Mouse (Mus musculus): Measurements from ENCODE around the gene Cenpx.

Cenpx gene

GRCm38 (mm10) chr11:120723509-120723908 lies 10.0 kb upstream of the Cenpx start:
- no peak for DNase-seq

GRCm38 (mm10) chr11:120722761-120723382 lies 9.3 kb upstream of the Cenpx start:
- DNase-seq = no peak

- DNase-seq = no peak
Observed at GRCm38 (mm10) chr11:120722067-120722630, 8.6 kb upstream of the Cenpx start.

- DNase-seq = peak; percentile 92
Observed at GRCm38 (mm10) chr11:120721124-120722066, 7.9 kb upstream of the Cenpx start, which contains the start of gene Rac3. Gene Rac3 (plus strand): TSS chr11:120721470.

DNA sequence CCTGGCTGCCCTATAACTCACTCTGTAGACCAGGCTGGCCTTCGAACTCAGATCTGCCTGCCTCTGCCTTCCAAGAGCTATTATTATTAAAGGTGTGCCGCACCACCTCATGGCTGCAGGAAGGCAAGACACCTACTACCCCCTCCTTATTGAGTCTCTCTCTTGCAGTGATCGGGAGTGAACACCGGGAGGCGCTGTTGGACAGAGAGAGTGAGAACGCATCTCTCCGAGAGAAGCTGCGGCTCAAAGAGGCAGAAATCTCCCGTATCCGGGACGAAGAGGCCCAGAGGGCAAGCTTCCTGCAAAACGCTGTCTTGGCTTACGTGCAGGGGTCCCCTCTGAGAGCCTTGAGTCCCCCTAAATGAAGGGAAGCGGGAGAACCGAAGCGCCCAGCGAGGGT lies 6.9 kb upstream of the Cenpx start:
- peak; percentile 92 for DNase-seq

GRCm38 (mm10) chr11:120719841-120720376 lies 6.4 kb upstream of the Cenpx start:
- no peak for DNase-seq

DNA sequence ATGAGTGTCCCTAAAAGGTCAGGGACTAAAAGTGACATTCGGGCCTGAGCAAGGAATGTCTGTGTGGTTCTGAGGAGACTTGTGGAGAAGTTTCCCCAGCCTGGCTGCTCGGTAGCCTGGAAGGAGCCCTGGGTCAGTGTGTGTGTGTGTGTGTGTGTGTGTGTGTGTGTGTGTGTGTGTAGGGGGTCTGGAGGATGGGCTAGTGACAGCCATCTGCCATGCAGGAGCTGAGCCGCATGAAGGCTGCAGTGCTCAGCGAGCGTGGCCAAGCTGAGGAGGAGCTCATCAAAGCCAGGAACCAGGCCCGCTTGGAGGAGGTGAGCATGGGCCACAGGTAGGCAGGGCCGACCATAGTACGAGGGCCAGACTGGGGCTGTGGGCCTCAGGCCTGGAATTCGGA lies 5.7 kb upstream of the Cenpx start:
- no peak for DNase-seq

- no peak for DNase-seq
Observed at GRCm38 (mm10) chr11:120715131-120715530, 1.6 kb upstream of the Cenpx start.

DNA sequence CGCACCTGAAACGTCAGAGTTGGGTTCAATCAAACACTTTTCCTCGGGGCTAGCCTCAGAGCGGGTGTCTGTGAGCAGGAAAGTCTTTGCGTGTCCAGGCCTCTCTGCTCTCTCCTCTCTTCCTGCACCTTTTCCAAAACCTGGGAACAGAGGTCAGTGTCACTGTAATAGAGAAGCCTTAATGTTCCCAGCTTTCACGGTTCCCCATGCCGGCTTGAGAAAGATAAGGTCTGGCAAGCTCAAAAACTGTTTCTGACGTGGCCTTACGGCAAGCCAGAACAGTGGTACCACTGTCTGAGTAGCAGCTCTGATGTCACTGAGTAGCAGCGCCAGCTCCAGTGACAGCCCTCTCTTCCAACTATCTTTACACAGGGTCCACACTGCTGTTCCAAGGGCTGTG lies 1.0 kb upstream of the Cenpx start:
- DNase-seq = no peak

DNA sequence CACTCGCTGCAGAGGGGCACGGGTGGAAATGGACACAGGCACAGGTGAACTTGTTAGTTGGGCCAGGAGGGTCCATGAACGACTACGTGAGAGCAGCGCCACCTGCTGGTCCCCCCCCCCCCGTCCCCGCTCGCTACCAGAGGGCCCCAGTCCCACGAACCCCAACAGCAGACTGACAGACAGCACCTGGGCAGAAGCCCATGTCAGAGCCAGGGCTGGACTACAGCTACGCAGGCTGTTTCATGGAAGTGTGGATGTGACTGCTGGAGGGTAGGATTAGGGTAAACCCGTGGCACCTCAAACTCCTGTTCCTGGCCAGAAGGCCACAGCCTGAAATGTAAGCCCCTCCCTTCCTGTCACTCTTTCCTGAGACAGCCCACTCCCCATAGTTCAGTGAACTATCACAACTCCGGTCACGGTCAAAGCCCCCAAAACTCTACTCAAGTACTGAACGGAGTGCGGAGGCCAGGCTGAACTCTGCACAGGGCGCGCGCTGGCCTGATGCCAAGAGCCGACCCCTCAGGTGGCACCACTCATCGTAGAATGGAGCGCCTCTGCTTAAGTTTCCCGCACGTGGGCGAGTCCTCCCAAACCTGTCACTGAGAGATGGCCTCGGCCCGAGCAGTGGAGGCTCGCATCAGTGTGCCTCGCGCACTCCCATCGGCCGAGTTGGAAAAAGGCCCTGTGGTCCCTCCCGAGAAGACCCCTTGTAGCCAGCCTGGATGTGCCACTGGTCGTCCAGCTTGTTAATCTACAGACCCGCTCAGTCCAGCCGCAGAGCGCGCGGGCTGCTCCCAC lies 568 bp downstream of the Cenpx start:
- peak; percentile 78 for DNase-seq

- DNase-seq = no peak
Observed at GRCm38 (mm10) chr11:120711980-120712604, 1.4 kb downstream of the Cenpx start.

DNA sequence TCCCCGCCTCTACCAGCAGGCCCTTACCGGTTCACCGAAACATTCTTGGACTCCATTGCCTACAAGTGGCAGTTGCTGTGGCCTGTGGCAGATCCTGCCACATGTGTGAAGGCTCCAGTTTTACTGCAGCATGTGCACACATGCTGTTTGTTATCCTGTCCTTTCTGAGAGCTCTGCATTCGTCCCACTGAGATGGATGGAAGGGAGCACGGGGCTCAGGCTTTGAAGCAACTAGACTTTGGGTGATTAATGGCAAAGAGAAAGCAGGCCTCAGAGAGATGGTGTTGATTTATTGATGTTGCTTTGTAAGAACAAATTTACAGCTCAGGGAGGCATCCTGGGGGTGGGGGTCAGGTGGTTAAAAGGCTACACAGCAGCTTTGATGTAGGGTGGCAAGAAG lies 2.9 kb downstream of the Cenpx start:
- DNase-seq = peak; percentile 31

- no peak for DNase-seq
Observed at GRCm38 (mm10) chr11:120709551-120709950, 4.0 kb downstream of the Cenpx start.

GRCm38 (mm10) chr11:120707969-120708368 lies 5.6 kb downstream of the Cenpx start:
- DNase-seq = no peak

DNA sequence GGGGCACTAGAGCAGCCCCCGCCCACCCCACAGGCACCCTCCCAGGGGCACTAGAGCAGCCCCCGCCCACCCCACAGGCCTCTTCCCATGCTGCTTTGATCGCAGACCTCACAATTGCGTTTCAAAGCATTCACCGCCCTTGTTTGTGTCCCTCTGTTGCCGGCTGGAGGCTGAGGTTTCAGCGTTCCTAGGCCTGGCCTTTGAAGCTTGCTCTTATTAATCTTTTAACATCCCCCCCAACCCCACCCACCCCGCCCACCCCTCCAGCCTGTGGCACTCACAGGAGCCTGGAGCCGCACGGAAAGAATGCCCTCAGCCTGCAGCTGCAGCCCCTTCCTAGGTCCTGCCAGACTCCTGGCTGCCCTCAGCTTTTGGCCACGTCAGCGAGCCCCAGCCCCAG lies 6.3 kb downstream of the Cenpx start:
- peak; percentile 67 for DNase-seq

- DNase-seq = no peak
Observed at GRCm38 (mm10) chr11:120706120-120706519, 7.4 kb downstream of the Cenpx start.

- peak; percentile 61 for DNase-seq
Observed at GRCm38 (mm10) chr11:120704486-120705325, 8.8 kb downstream of the Cenpx start.

- peak; percentile 29 for DNase-seq
Observed at GRCm38 (mm10) chr11:120703696-120704454, 9.7 kb downstream of the Cenpx start.

DNA sequence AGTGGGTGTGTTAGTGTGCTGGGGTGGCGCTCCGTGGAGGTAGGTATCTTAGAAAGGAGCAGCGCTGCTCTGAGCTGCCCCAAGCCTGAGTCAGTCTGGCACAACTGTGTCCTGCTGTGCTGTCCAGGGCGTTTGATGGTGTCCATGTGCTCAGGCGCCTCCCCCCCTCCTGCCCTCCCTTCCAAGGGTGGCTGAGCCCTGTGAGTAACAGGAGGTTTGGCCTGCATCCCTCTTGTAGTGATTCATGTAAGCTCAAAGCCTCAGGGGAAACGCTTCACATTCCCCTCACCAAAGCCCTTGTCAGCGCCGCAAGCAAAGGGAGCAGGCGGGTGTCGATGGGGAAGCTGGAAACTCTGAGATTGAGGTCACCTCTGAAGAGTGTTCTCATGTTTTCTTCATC lies 15.8 kb downstream of the Cenpx start:
- peak; percentile 29 for DNase-seq

DNA sequence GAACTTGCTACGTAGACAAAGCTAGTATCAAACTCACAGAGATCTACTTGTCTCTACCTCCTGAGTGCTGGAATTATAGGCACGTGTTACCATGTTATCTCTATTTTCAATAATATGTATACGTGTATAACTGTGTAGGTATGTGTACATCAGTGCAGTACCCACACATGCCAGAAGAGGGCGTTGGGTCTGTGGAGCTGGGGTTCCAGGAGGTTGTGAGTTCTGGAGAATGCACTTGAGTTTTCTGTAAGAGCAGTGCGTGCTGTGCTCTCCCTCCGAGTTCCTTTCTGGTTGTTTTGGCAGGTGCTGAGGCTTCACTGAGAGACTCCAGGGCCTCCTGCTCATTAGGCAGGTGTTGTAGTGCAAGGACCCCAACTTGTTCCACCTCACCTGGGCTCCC lies 17.0 kb downstream of the Cenpx start:
- no peak for DNase-seq
